Mouse (Mus musculus) limb, embryonic 11.5 days (tissue): Measurements from ENCODE around the gene Msh5. TPM values are rescaled to one million over a fixed set of nuclear protein-coding genes. Genes with fewer than 3 reads are reported as not detected.

Source experiments
- ATAC-seq: fragments of 200-750 bp; cut with Nextera tagmentation; 2 replicates; pipeline ENCODE4 v1.8.0; 2017; ENCODE audit warnings: low read depth; ENCODE audit not compliant: insufficient number of reproducible peaks, low FRiP score, low TSS enrichment
- DNase-seq: peaks from one replicate; pipeline ENCODE4 v3.0.0-alpha.2; 2015; ENCODE audit warnings: low spot score
- H3K27ac ChIP-seq: fragments of 300-500 bp; sonication (generic); replicated peaks from 2 replicates; pipeline ENCODE4 v1.5.1; 2014; ENCODE audit warnings: low read depth, mild to moderate bottlenecking, low read length
- H3K27me3 ChIP-seq: fragments of 300-500 bp; sonication (generic); 2 replicates; pipeline ENCODE4 v1.6.1; 2014; ENCODE audit warnings: mild to moderate bottlenecking, low read length, mixed read lengths; ENCODE audit not compliant: control insufficient read depth, insufficient read depth
- H3K36me3 ChIP-seq: fragments of 300-500 bp; sonication (generic); 2 replicates; pipeline ENCODE4 v1.6.1; 2014; ENCODE audit warnings: mild to moderate bottlenecking, low read length, moderate library complexity, mixed read lengths; ENCODE audit not compliant: control insufficient read depth, insufficient read depth
- H3K4me1 ChIP-seq: fragments of 300-500 bp; sonication (generic); 2 replicates; pipeline ENCODE4 v1.6.1; 2014; ENCODE audit warnings: low read length, mixed read lengths; ENCODE audit not compliant: control insufficient read depth, insufficient read depth
- H3K4me2 ChIP-seq: fragments of 300-500 bp; sonication (generic); 2 replicates; pipeline ENCODE4 v1.6.1; 2014; ENCODE audit warnings: low read depth, mild to moderate bottlenecking, moderate library complexity; ENCODE audit not compliant: severe bottlenecking
- H3K4me3 ChIP-seq: fragments of 300-500 bp; sonication (generic); 2 replicates; pipeline ENCODE4 v1.5.1; 2014; ENCODE audit warnings: low read depth, low read length
- H3K9ac ChIP-seq: fragments of 300-500 bp; sonication (generic); 2 replicates; pipeline ENCODE4 v1.6.1; 2014; ENCODE audit warnings: mild to moderate bottlenecking, low read length
- H3K9me3 ChIP-seq: fragments of 300-500 bp; sonication (generic); 2 replicates; pipeline ENCODE4 v1.6.1; 2016; ENCODE audit warnings: low read length; ENCODE audit not compliant: control insufficient read depth
- WGBS: fragments of 180-500 bp; shearing (Covaris S2); extraction: QIAGEN DNeasy Blood & Tissue Kit; methylation state at CpG from one replicate; pipeline ENCODE4 v1.1.7; 2014; 5-methylcytosine and 5-hydroxymethylcytosine counted together
- polyA plus RNA-seq: library from polyadenylated mRNA; unstranded; fragments of >200 nt; fragmentation: Nextera tagmentation; extraction: Ambion mirVana; gene quantifications from 2 replicates; pipeline ENCODE4 v1.2.1, GENCODE M21; 2014

Gene Msh5
- polyA plus RNA-seq, 1 experiment from 2014 or later: 3.7 TPM

GRCm38 (mm10) chr17:35074097-35074496 is 27.6 kb upstream of the Msh5 start:
- ATAC-seq (no peak), DNase-seq (no peak)
- no peak overlapping the region for H3K4me3 ChIP-seq
- H3K4me2 ChIP-seq: no peak overlapping the region
- WGBS: 38% methylated on average over 17 of the region's 17 CpGs
- H3K27me3 ChIP-seq: no peaks in the 10 kb centered on the region
- H3K36me3 ChIP-seq: no peaks in the 10 kb centered on the region
- peaks cover 12% of the 10 kb centered on the region for H3K4me1 ChIP-seq
- H3K9ac ChIP-seq: no peak overlapping the region; the same call in 1 of the 2 replicates
- H3K27ac ChIP-seq: no peak overlapping the region
- H3K9me3 ChIP-seq: no peaks in the 10 kb centered on the region

GRCm38 (mm10) chr17:35071454-35071853 is 24.9 kb upstream of the Msh5 start:
- Histone ChIP-seq H3K27me3 (peaks cover 12% of the 10 kb centered on the region), H3K36me3 (no peaks in the 10 kb centered on the region), H3K9ac (no peak overlapping the region; the same call in 1 of the 2 replicates), H3K9me3 (no peaks in the 10 kb centered on the region), H3K4me2 (no peak overlapping the region), H3K4me1 (0 out of 2 replicates have a peak, but pooled peaks cover 2% of the 10 kb centered on the region), H3K27ac (no peak overlapping the region), H3K4me3 (no peak overlapping the region)
- no peak for ATAC-seq
- WGBS: 82% methylated on average over 9 of the region's 9 CpGs
- DNase-seq: no peak

GRCm38 (mm10) chr17:35070556-35071229 is 24.1 kb upstream of the Msh5 start:
- DNase-seq: no peak
- Histone ChIP-seq H3K9ac (no peak overlapping the region), H3K9me3 (no peaks in the 10 kb centered on the region), H3K27ac (no peak overlapping the region), H3K36me3 (no peaks in the 10 kb centered on the region), H3K27me3 (peaks cover 19% of the 10 kb centered on the region), H3K4me2 (no peak overlapping the region), H3K4me3 (no peak overlapping the region), H3K4me1 (0 out of 2 replicates have a peak, but pooled peaks cover 2% of the 10 kb centered on the region)
- ATAC-seq: no peak
- 66% methylated on average over 6 of the region's 6 CpGs for WGBS

- H3K27me3 ChIP-seq: peaks cover 27% of the 10 kb centered on the region
- H3K27ac ChIP-seq: no peak overlapping the region
- ATAC-seq (no peak), DNase-seq (no peak)
- H3K36me3 ChIP-seq: no peaks in the 10 kb centered on the region
- no peak overlapping the region for H3K4me2 ChIP-seq
- 82% methylated on average over 17 of the region's 17 CpGs for WGBS
- H3K4me1 ChIP-seq: peaks cover 13% of the 10 kb centered on the region; the same call in 1 of the 2 replicates
- no peaks in the 10 kb centered on the region for H3K9me3 ChIP-seq
- no peak overlapping the region for H3K4me3 ChIP-seq
- no peak overlapping the region for H3K9ac ChIP-seq
Observed at GRCm38 (mm10) chr17:35068213-35068914, 21.8 kb upstream of the Msh5 start.

- Histone ChIP-seq H3K36me3 (peaks cover 7% of the 10 kb centered on the region), H3K9ac (peak within 1 kb of the TSS; percentile 49), H3K4me2 (peak within 1 kb of the TSS; percentile 74), H3K4me1 (peaks cover 13% of the 10 kb centered on the region; the same call in 1 of the 2 replicates), H3K27ac (no peak within 1 kb of the TSS), H3K27me3 (peaks cover 27% of the 10 kb centered on the region), H3K4me3 (peak within 1 kb of the TSS; percentile 21), H3K9me3 (no peaks in the 10 kb centered on the region)
- DNase-seq (no peak), ATAC-seq (no peak)
- 43% methylated on average over 10 of the region's 10 CpGs for WGBS
Observed at GRCm38 (mm10) chr17:35066084-35066483, 19.5 kb upstream of the Msh5 start, which contains the start of gene Mpig6b. TSS of gene Mpig6b (minus strand) at chr17:35066184.

- no peaks in the 10 kb centered on the region for H3K9me3 ChIP-seq
- peak within 1 kb of the TSS; percentile 49 for H3K9ac ChIP-seq
- peak; percentile 31; the same call in 1 of the 2 replicates for ATAC-seq
- peak within 1 kb of the TSS; percentile 21 for H3K4me3 ChIP-seq
- H3K27me3 ChIP-seq: peaks cover 27% of the 10 kb centered on the region
- H3K36me3 ChIP-seq: peaks cover 11% of the 10 kb centered on the region
- H3K27ac ChIP-seq: peak within 1 kb of the TSS; percentile 51; the same call in 1 of the 2 replicates
- H3K4me1 ChIP-seq: peaks cover 16% of the 10 kb centered on the region
- peak within 1 kb of the TSS; percentile 74 for H3K4me2 ChIP-seq
- 2% methylated on average over 48 of the region's 48 CpGs for WGBS
- DNase-seq: peak; percentile 71
Observed at GRCm38 (mm10) chr17:35064951-35065947, 18.7 kb upstream of the Msh5 start, which contains the start of gene Ly6g6c. TSS of gene Ly6g6c (plus strand) at chr17:35065388.

GRCm38 (mm10) chr17:35064378-35064877 is 17.9 kb upstream of the Msh5 start:
- H3K9me3 ChIP-seq: no peaks in the 10 kb centered on the region
- H3K36me3 ChIP-seq: peaks cover 11% of the 10 kb centered on the region
- 26% methylated on average over 10 of the region's 10 CpGs for WGBS
- H3K9ac ChIP-seq: no peak overlapping the region
- peak overlapping the region; percentile 74 for H3K4me2 ChIP-seq
- DNase-seq (no peak), ATAC-seq (no peak)
- H3K4me1 ChIP-seq: peaks cover 19% of the 10 kb centered on the region
- H3K27me3 ChIP-seq: peaks cover 27% of the 10 kb centered on the region
- H3K27ac ChIP-seq: peak overlapping the region; percentile 51; the same call in 1 of the 2 replicates
- no peak overlapping the region for H3K4me3 ChIP-seq
